Mouse (Mus musculus): Measurements from ENCODE around the gene Enox1. TPM values are rescaled to one million over a fixed set of nuclear protein-coding genes. Genes with fewer than 3 reads are reported as not detected.

The Enox1 gene
- polyA plus RNA-seq, 1 experiment, result 0.30 TPM

- no peak overlapping the region for H3K4me3 ChIP-seq (ENCODE audit: low read depth, low read length)
- H3K27me3 ChIP-seq (ENCODE audit: control insufficient read depth, insufficient read depth, low read length), result no peaks in the 10 kb centered on the region
- WGBS, result 71% methylated on average over 3 of the region's 3 CpGs
- H3K36me3 ChIP-seq (ENCODE audit: control insufficient read depth, insufficient read depth, low read length), result no peaks in the 10 kb centered on the region
- H3K27ac ChIP-seq (ENCODE audit: insufficient read depth, low read depth, low read length), result no peak overlapping the region
- H3K4me1 ChIP-seq (ENCODE audit: control insufficient read depth, insufficient read depth, insufficient read length, low read length), result no peaks in the 10 kb centered on the region
- TF ChIP-seq CTCF (IDR thresholded peaks at IDR 0.05; ENCODE audit: extremely low read depth, insufficient read length, insufficient replicate concordance, low read depth, low read length), result no peak
- TF ChIP-seq POLR2A (IDR thresholded peaks at IDR 0.05; ENCODE audit: low read depth, low read length), result no peak
These were observed 482.1 kb downstream of the Enox1 start for GRCm38 (mm10) chr14:77638616-77639015.

GRCm38 (mm10) chr14:77639586-77639985, 483.0 kb downstream of the Enox1 start:
- Histone ChIP-seq H3K27ac (ENCODE audit: insufficient read depth, low read depth, low read length) (no peak overlapping the region), H3K4me3 (ENCODE audit: low read depth, low read length) (no peak overlapping the region), H3K36me3 (ENCODE audit: control insufficient read depth, insufficient read depth, low read length) (no peaks in the 10 kb centered on the region), H3K4me1 (ENCODE audit: control insufficient read depth, insufficient read depth, insufficient read length, low read length) (no peaks in the 10 kb centered on the region), H3K27me3 (ENCODE audit: control insufficient read depth, insufficient read depth, low read length) (no peaks in the 10 kb centered on the region)
- 72% methylated on average over 2 of the region's 2 CpGs for WGBS
- no peak for TF ChIP-seq CTCF (IDR thresholded peaks at IDR 0.05; ENCODE audit: extremely low read depth, insufficient read length, insufficient replicate concordance, low read depth, low read length)
- no peak for TF ChIP-seq POLR2A (IDR thresholded peaks at IDR 0.05; ENCODE audit: low read depth, low read length)

GRCm38 (mm10) chr14:77642314-77642713, 485.8 kb downstream of the Enox1 start:
- Histone ChIP-seq H3K4me3 (ENCODE audit: low read depth, low read length) (no peak overlapping the region), H3K27ac (ENCODE audit: insufficient read depth, low read depth, low read length) (no peak overlapping the region), H3K36me3 (ENCODE audit: control insufficient read depth, insufficient read depth, low read length) (no peaks in the 10 kb centered on the region), H3K27me3 (ENCODE audit: control insufficient read depth, insufficient read depth, low read length) (no peaks in the 10 kb centered on the region), H3K4me1 (ENCODE audit: control insufficient read depth, insufficient read depth, insufficient read length, low read length) (no peaks in the 10 kb centered on the region)
- WGBS, result 78% methylated on average over 6 of the region's 6 CpGs
- TF ChIP-seq POLR2A (IDR thresholded peaks at IDR 0.05; ENCODE audit: low read depth, low read length) (no peak), CTCF (IDR thresholded peaks at IDR 0.05; ENCODE audit: extremely low read depth, insufficient read length, insufficient replicate concordance, low read depth, low read length) (no peak)

- WGBS, result 61% methylated on average over 2 of the region's 2 CpGs
- TF ChIP-seq CTCF (IDR thresholded peaks at IDR 0.05; ENCODE audit: extremely low read depth, insufficient read length, insufficient replicate concordance, low read depth, low read length), result no peak
- TF ChIP-seq POLR2A (IDR thresholded peaks at IDR 0.05; ENCODE audit: low read depth, low read length), result no peak
These were observed 489.6 kb downstream of the Enox1 start for GRCm38 (mm10) chr14:77646196-77646595.

GRCm38 (mm10) chr14:77647017-77647416, 490.5 kb downstream of the Enox1 start:
- 97% methylated on average over 6 of the region's 6 CpGs for WGBS
- Histone ChIP-seq H3K4me1 (ENCODE audit: control insufficient read depth, insufficient read depth, insufficient read length, low read length) (no peaks in the 10 kb centered on the region), H3K36me3 (ENCODE audit: control insufficient read depth, insufficient read depth, low read length) (no peaks in the 10 kb centered on the region), H3K4me3 (ENCODE audit: low read depth, low read length) (no peak overlapping the region), H3K27ac (ENCODE audit: insufficient read depth, low read depth, low read length) (no peak overlapping the region), H3K27me3 (ENCODE audit: control insufficient read depth, insufficient read depth, low read length) (no peaks in the 10 kb centered on the region)
- no peak for TF ChIP-seq CTCF (IDR thresholded peaks at IDR 0.05; ENCODE audit: extremely low read depth, insufficient read length, insufficient replicate concordance, low read depth, low read length)
- TF ChIP-seq POLR2A (IDR thresholded peaks at IDR 0.05; ENCODE audit: low read depth, low read length), result no peak

More at GRCm38 (mm10) chr14:77646196-77646595, 489.6 kb downstream of the Enox1 start:
- Histone ChIP-seq H3K27ac (ENCODE audit: insufficient read depth, low read depth, low read length) (no peak overlapping the region), H3K4me3 (ENCODE audit: low read depth, low read length) (no peak overlapping the region), H3K36me3 (ENCODE audit: control insufficient read depth, insufficient read depth, low read length) (no peaks in the 10 kb centered on the region), H3K27me3 (ENCODE audit: control insufficient read depth, insufficient read depth, low read length) (no peaks in the 10 kb centered on the region), H3K4me1 (ENCODE audit: control insufficient read depth, insufficient read depth, insufficient read length, low read length) (no peaks in the 10 kb centered on the region)

- H3K4me1 ChIP-seq (ENCODE audit: control insufficient read depth, insufficient read depth, insufficient read length, low read length), result no peaks in the 10 kb centered on the region
- no peak for TF ChIP-seq CTCF (IDR thresholded peaks at IDR 0.05; ENCODE audit: extremely low read depth, insufficient read length, insufficient replicate concordance, low read depth, low read length)
- TF ChIP-seq POLR2A (IDR thresholded peaks at IDR 0.05; ENCODE audit: low read depth, low read length), result no peak
- no peak overlapping the region for H3K4me3 ChIP-seq (ENCODE audit: low read depth, low read length)
- WGBS, result 89% methylated on average over 8 of the region's 8 CpGs
- no peaks in the 10 kb centered on the region for H3K36me3 ChIP-seq (ENCODE audit: control insufficient read depth, insufficient read depth, low read length)
- H3K27me3 ChIP-seq (ENCODE audit: control insufficient read depth, insufficient read depth, low read length), result no peaks in the 10 kb centered on the region
- no peak overlapping the region for H3K27ac ChIP-seq (ENCODE audit: insufficient read depth, low read depth, low read length)
These were observed 491.7 kb downstream of the Enox1 start for GRCm38 (mm10) chr14:77648305-77648704.

- 93% methylated on average over 4 of the region's 4 CpGs for WGBS
- Histone ChIP-seq H3K27ac (ENCODE audit: insufficient read depth, low read depth, low read length) (no peak overlapping the region), H3K4me1 (ENCODE audit: control insufficient read depth, insufficient read depth, insufficient read length, low read length) (no peaks in the 10 kb centered on the region), H3K36me3 (ENCODE audit: control insufficient read depth, insufficient read depth, low read length) (no peaks in the 10 kb centered on the region), H3K4me3 (ENCODE audit: low read depth, low read length) (no peak overlapping the region), H3K27me3 (ENCODE audit: control insufficient read depth, insufficient read depth, low read length) (no peaks in the 10 kb centered on the region)
- no peak for TF ChIP-seq POLR2A (IDR thresholded peaks at IDR 0.05; ENCODE audit: low read depth, low read length)
- TF ChIP-seq CTCF (IDR thresholded peaks at IDR 0.05; ENCODE audit: extremely low read depth, insufficient read length, insufficient replicate concordance, low read depth, low read length), result no peak
These were observed 502.2 kb downstream of the Enox1 start for GRCm38 (mm10) chr14:77658739-77659138.
